8 mouse cellular contexts compared by ENCODE assay signal in genomic region chr14:43983897-43984296, GRCm38 (mm10). TPM values are rescaled to one million over a fixed set of nuclear protein-coding genes. Genes with fewer than 3 reads are reported as not detected.
DNase-seq lines count a peak whose midpoint lies in the region; ATAC-seq and TF ChIP-seq lines count a peak whose summit lies in the region.

No protein-coding gene starts in this region.

- WGBS in cerebellum, adult 2 months, result 3% methylated on average over 4 of the region's 4 CpGs
- 1% methylated on average over 4 of the region's 4 CpGs for WGBS in lung, embryonic 14.5 days

- H3K4me1 ChIP-seq in ES-E14 (ENCODE audit: control insufficient read depth in 2 of 2, insufficient read depth in 2 of 2, low read length in 2 of 2, poor library complexity in 1 of 2), result no peaks in the 10 kb centered on the region
- H3K4me1 ChIP-seq in cerebellum, adult 2 months (ENCODE audit: control insufficient read depth, insufficient read depth, low read length), result no peaks in the 10 kb centered on the region
- H3K4me1 ChIP-seq in lung, embryonic 14.5 days (ENCODE audit: insufficient read depth), result no peaks in the 10 kb centered on the region

- H3K4me2 ChIP-seq in lung, embryonic 14.5 days, result no peak overlapping the region

- no peak overlapping the region for H3K27ac ChIP-seq in ES-E14 (ENCODE audit: insufficient read depth, low read depth, low read length, poor library complexity, severe bottlenecking)
- H3K27ac ChIP-seq in cerebellum, adult 2 months (ENCODE audit: insufficient read depth, low read length), result no peak overlapping the region
- no peak overlapping the region for H3K27ac ChIP-seq in lung, embryonic 14.5 days (ENCODE audit: low read depth)

- H3K4me3 ChIP-seq in ES-E14 (ENCODE audit: insufficient read depth in 1 of 2, low read depth in 1 of 2, low read length in 2 of 2, poor library complexity in 1 of 2, severe bottlenecking in 1 of 2), result no peak overlapping the region
- H3K4me3 ChIP-seq in cerebellum, adult 2 months (replicated peaks; ENCODE audit: insufficient read depth, low read depth, low read length), result no peak overlapping the region
- H3K4me3 ChIP-seq in lung, embryonic 14.5 days (ENCODE audit: low read depth, low read length), result no peak overlapping the region

- no peak for TF ChIP-seq POLR2A in cerebellum, adult 2 months (IDR thresholded peaks at IDR 0.05; ENCODE audit: borderline replicate concordance, insufficient read depth, low read length)

- no peaks in the 10 kb centered on the region for H3K9me3 ChIP-seq in ES-E14 (ENCODE audit: control insufficient read depth, insufficient read depth, low read depth, low read length)
- H3K9me3 ChIP-seq in lung, embryonic 14.5 days (ENCODE audit: low read depth, low read length), result no peaks in the 10 kb centered on the region

- in situ Hi-C loops in ES-E14 (cut with MboI; ENCODE audit: low sequenced_read_pairs in 2 of 2, unreplicated experiment in 2 of 2), result no loop called here

- H3K9ac ChIP-seq in ES-E14 (ENCODE audit: insufficient read depth, low read depth, low read length, poor library complexity, severe bottlenecking), result no peak overlapping the region
- H3K9ac ChIP-seq in lung, embryonic 14.5 days, result no peak overlapping the region

- no peaks in the 10 kb centered on the region for H3K36me3 ChIP-seq in ES-E14 (ENCODE audit: control insufficient read depth, insufficient read depth, low read length, poor library complexity, severe bottlenecking)
- no peaks in the 10 kb centered on the region for H3K36me3 ChIP-seq in lung, embryonic 14.5 days (ENCODE audit: insufficient read depth)

- ATAC-seq in hematopoietic stem cell, adult 5-6 weeks (replicated peaks in 1 of 2; ENCODE audit: insufficient read depth in 1 of 2, low FRiP score in 2 of 2, low TSS enrichment in 1 of 2, low read depth in 1 of 2, poor library complexity in 2 of 2, severe bottlenecking in 2 of 2), result peak; percentile 80 to 89
- ATAC-seq in lung, embryonic 14.5 days (ENCODE audit: insufficient read depth), result peak; percentile 89

- peak; percentile 16 for DNase-seq in ES-E14 (ENCODE audit: low read depth, low spot score)
- DNase-seq in cerebellum, adult 2 months, result peak; percentile 6 to 18
- peak; percentile 35 for DNase-seq in forelimb bud, embryonic 11.5 days (ENCODE audit: low read depth, low spot score)
- peak; percentile 4 to 32 for DNase-seq in layer of hippocampus, adult 8-10 months (ENCODE audit: low spot score in 2 of 2)
- peak; percentile 84 for DNase-seq in lung, embryonic 14.5 days
- peak; percentile 2 for DNase-seq in ovary, adult 18-20 months (ENCODE audit: low spot score)
- DNase-seq in thymus, postnatal 36 days, result peak; percentile 18 to 22

- H3K27me3 ChIP-seq in cerebellum, adult 2 months (ENCODE audit: control insufficient read depth, insufficient read depth, low read length), result no peaks in the 10 kb centered on the region
- no peaks in the 10 kb centered on the region for H3K27me3 ChIP-seq in lung, embryonic 14.5 days (ENCODE audit: insufficient read depth, low read length)

- TF ChIP-seq CTCF in cerebellum, adult 2 months (IDR thresholded peaks at IDR 0.05; ENCODE audit: borderline replicate concordance, insufficient read depth, low read depth, low read length), result peak; percentile 38; the same call in 1 of the 2 replicates
- peak; percentile 75 for TF ChIP-seq CTCF in lung, embryonic 14.5 days (IDR thresholded peaks at IDR 0.05; ENCODE audit: low read depth)

TF ChIP-seq in ES-E14, 5 proteins besides CTCF, POLR2A, EP300 and RAD21:
- TF ChIP-seq ZNF384 (IDR thresholded peaks at IDR 0.05; ENCODE audit: low read depth, low read length) (no peak), HCFC1 (IDR thresholded peaks at IDR 0.05; ENCODE audit: borderline replicate concordance, insufficient read depth, low read length) (no peak), ZC3H11A (IDR thresholded peaks at IDR 0.05; ENCODE audit: borderline replicate concordance, low read depth, low read length) (no peak), CHD2 (IDR thresholded peaks at IDR 0.05; ENCODE audit: low read depth, low read length) (no peak), MAFK (IDR thresholded peaks at IDR 0.05; ENCODE audit: insufficient read depth, low read depth, low read length) (no peak)
TF ChIP-seq in ES-E14: peak in this region for 0.

RNA-seq across cellular contexts. Expression of gene Ang6, which starts 18.2 kb away (rescaled TPM):
- not detected in 2 replicates for total RNA-seq in ES-E14 (2012; rRNA removed)
- polyA plus RNA-seq in cerebellum, adult 2 months (2012; rRNA removed), result not detected in 2 replicates
- total RNA-seq in hematopoietic stem cell, adult 5-6 weeks (2017), result not detected in 2 replicates
- total RNA-seq in layer of hippocampus, adult 8-10 months (2022), result not detected
- polyA plus RNA-seq in lung, embryonic 14.5 days (2014; fragmentation: Nextera tagmentation; extraction: Ambion mirVana), result not detected in 2 replicates

RNA-seq across cellular contexts. Expression of gene Ang5, which starts 27.0 kb away (rescaled TPM):
- total RNA-seq in ES-E14 (2012; rRNA removed), result not detected in 2 replicates
- not detected in 2 replicates for polyA plus RNA-seq in cerebellum, adult 2 months (2012; rRNA removed)
- not detected in 2 replicates for total RNA-seq in hematopoietic stem cell, adult 5-6 weeks (2017)
- not detected for total RNA-seq in layer of hippocampus, adult 8-10 months (2022)
- not detected in 2 replicates for polyA plus RNA-seq in lung, embryonic 14.5 days (2014; fragmentation: Nextera tagmentation; extraction: Ambion mirVana)

RNA-seq across cellular contexts. Expression of gene Gm8113, which starts 58.7 kb away (rescaled TPM):
- total RNA-seq in ES-E14 (2012; rRNA removed), result 0.58 and 0.67 TPM in 2 replicates
- polyA plus RNA-seq in cerebellum, adult 2 months (2012; rRNA removed), result 0.15 and 0.16 TPM in 2 replicates
- total RNA-seq in hematopoietic stem cell, adult 5-6 weeks (2017), result 7.8 and 17.5 TPM in 2 replicates
- under 1 TPM in 2 of 4 experiments, not detected in 2; 0.16 to 0.28 TPM for total RNA-seq in layer of hippocampus, adult 8-10 months (2022)
- polyA plus RNA-seq in lung, embryonic 14.5 days (2014; fragmentation: Nextera tagmentation; extraction: Ambion mirVana), result 34.7 and 39.6 TPM in 2 replicates

Comparison
In these comparisons a context has a peak if more than half of its experiments do, and no peak if none do; other contexts are left out.
1. DNase-seq: peak in every context shown above with its lines; median percentile 84 in lung, embryonic 14.5 days; 35 in forelimb bud, embryonic 11.5 days; 20 in thymus, postnatal 36 days; 18 in layer of hippocampus, adult 8-10 months; 16 in ES-E14; 12 in cerebellum, adult 2 months; 2 in ovary, adult 18-20 months.